Mouse (Mus musculus): ENCODE results near the gene Vmn2r116. TPM values are rescaled to one million over a fixed set of nuclear protein-coding genes. Genes with fewer than 3 reads are reported as not detected.
"Not testable (repeated sequence)": the region's sequence is repeated elsewhere in the genome, so short reads cannot be mapped to it uniquely, and the experiment has no call there.

Gene Vmn2r116
- total RNA-seq (2014; fragmentation: Nextera tagmentation) (not detected in 2 replicates), total RNA-seq (2017) (not detected in 2 replicates)

DNA sequence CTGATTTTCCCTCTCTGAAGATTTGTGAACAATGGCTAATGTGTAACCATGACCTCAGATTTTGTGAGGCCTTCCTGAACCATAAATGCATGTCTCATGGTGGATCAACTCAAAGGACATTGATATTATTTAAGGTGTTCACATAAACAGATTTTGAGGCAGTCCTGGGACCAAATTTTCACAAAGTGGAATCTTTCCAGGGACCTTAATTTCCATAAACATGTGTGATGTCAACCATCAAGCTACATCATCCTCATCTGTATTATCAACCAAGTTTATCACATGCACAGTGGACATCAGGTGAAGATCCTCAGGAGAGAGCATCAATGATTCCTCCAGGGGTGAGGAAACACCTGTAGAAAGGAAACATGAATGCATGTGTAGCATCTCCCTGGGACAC is at the start of gene Vmn2r116:
Vmn2r116 (plus strand) TSS at position 301 of the 400 bp plus-strand sequence.
- not testable (repeated sequence) for ATAC-seq (replicated peaks; ENCODE audit: low FRiP score, low TSS enrichment, poor library complexity, severe bottlenecking)

DNA sequence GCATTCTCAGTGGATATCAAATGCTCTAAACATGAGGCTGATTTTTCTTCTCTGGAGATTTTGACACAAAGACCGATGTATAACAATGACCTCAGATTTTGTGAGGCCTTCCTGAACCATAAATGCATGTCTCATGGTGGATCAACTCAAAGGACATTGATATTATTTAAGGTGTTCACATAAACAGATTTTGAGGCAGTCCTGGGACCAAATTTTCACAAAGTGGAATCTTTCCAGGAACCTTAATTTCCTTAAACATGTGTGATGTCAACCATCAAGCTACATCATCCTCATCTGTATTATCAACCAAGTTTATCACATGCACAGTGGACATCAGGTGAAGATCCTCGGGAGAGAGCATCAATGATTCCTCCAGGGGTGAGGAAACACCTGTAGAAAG is 41.0 kb upstream of the Vmn2r116 start, which contains the start of gene Vmn2r115:
Vmn2r115 (plus strand) TSS at position 301 of the 400 bp plus-strand sequence.
- not testable (repeated sequence) for ATAC-seq (replicated peaks; ENCODE audit: low FRiP score, low TSS enrichment, poor library complexity, severe bottlenecking)

DNA sequence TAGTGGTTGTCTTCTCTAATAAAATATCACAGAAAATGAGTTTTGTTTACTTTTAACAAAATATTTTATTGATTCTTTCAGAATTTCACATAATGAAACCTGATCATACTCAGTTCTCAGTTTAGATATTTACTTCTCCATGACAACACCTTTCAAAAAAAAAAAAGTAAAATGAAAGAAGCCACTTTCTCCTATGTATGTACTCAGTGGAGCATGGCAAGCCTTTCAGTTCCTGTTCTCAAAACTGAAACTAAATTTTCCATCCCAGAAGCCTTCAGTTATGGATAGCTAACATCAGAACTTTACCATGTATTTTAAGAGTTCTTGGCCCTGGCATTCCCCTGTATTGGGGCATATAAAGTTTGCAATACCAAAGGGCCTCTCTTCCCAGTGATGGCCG is 32.8 kb upstream of the Vmn2r116 start:
- ATAC-seq (replicated peaks; ENCODE audit: low FRiP score, low TSS enrichment, poor library complexity, severe bottlenecking): no peak

DNA sequence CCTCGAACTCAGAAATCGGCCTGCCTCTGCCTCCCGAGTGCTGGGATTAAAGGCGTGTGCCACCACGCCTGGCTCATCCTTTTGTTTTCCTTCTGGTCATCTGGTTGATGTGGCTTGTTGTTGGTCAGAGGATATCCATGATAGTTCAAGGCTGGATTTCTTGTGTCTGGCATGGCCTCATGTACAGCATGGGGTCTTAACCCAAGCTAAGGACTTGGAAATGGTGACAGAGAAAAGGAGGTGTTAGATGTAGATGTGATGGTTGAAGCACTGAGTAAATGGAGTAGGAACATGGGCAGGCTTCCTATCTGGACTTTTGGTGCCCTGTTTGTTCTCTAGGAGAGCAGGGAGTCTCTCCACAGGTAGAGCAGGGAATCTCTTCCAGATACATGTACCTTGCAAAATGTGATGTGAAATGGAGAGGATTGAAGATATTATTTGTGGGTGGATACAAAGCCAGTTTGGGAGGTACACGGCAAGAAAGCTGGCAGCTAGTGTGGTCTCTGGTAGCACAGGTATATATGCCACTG is 48.8 kb downstream of the Vmn2r116 start:
- peak; percentile 41; the same call in 1 of the 2 replicates for ATAC-seq (replicated peaks; ENCODE audit: low FRiP score, low TSS enrichment, poor library complexity, severe bottlenecking)

Other genes with a start within 250 kb of the Vmn2r116 start
- gene Zfp40, start 191.4 kb upstream of the Vmn2r116 start, total RNA-seq (2014; fragmentation: Nextera tagmentation): 7.1 and 20.3 TPM in 2 replicates
- 10.0 and 11.7 TPM in 2 replicates for gene Zfp40, start 191.4 kb upstream of the Vmn2r116 start, total RNA-seq (2017)
- not detected in 2 replicates for gene Vmn2r114, start 72.1 kb upstream of the Vmn2r116 start, total RNA-seq (2014; fragmentation: Nextera tagmentation)
- not detected in 2 replicates for gene Vmn2r114, start 72.1 kb upstream of the Vmn2r116 start, total RNA-seq (2017)
- not detected in 2 replicates for gene Vmn2r115, start 40.9 kb upstream of the Vmn2r116 start, total RNA-seq (2014; fragmentation: Nextera tagmentation)
- not detected in 2 replicates for gene Vmn2r115, start 40.9 kb upstream of the Vmn2r116 start, total RNA-seq (2017)
- gene Vmn2r117, start 95.1 kb downstream of the Vmn2r116 start, total RNA-seq (2014; fragmentation: Nextera tagmentation): not detected in 2 replicates
- not detected in 2 replicates for gene Vmn2r117, start 95.1 kb downstream of the Vmn2r116 start, total RNA-seq (2017)
- 7.4 and 7.8 TPM in 2 replicates for gene Zfp213, start 179.6 kb downstream of the Vmn2r116 start, total RNA-seq (2014; fragmentation: Nextera tagmentation)
- gene Zfp213, start 179.6 kb downstream of the Vmn2r116 start, total RNA-seq (2017): 4.9 and 7.5 TPM in 2 replicates
- gene Zfp13, start 214.9 kb downstream of the Vmn2r116 start, total RNA-seq (2014; fragmentation: Nextera tagmentation): not detected in 2 replicates
- gene Zfp13, start 214.9 kb downstream of the Vmn2r116 start, total RNA-seq (2017): not detected in 2 replicates
- gene Zscan10, start 216.3 kb downstream of the Vmn2r116 start, total RNA-seq (2014; fragmentation: Nextera tagmentation): not detected in 2 replicates
- gene Zscan10, start 216.3 kb downstream of the Vmn2r116 start, total RNA-seq (2017): not detected in 2 replicates